Mouse (Mus musculus) liver, embryonic 16.5 days (tissue): Measurements from ENCODE around the gene Zkscan16. TPM values are rescaled to one million over a fixed set of nuclear protein-coding genes. Genes with fewer than 3 reads are reported as not detected.

Experiments
- ATAC-seq: fragments of 200-750 bp; cut with Nextera tagmentation; 2 replicates; pipeline ENCODE4 v1.8.0; 2017; ENCODE audit warnings: low read depth, mild to moderate bottlenecking, moderate number of reproducible peaks, moderate library complexity
- H3K27ac ChIP-seq: fragments of 300-500 bp; sonication (generic); 2 replicates; pipeline ENCODE4 v1.5.1; 2014; ENCODE audit warnings: mild to moderate bottlenecking, low read length
- H3K27me3 ChIP-seq: fragments of 300-500 bp; sonication (generic); 2 replicates; pipeline ENCODE4 v1.6.1; 2014; ENCODE audit warnings: low read depth, low read length, mixed read lengths; ENCODE audit not compliant: control insufficient read depth, insufficient read depth
- H3K36me3 ChIP-seq: fragments of 300-500 bp; sonication (generic); 2 replicates; pipeline ENCODE4 v1.6.1; 2014; ENCODE audit warnings: mild to moderate bottlenecking; ENCODE audit not compliant: control insufficient read depth, insufficient read depth
- H3K4me1 ChIP-seq: fragments of 300-500 bp; sonication (generic); 2 replicates; pipeline ENCODE4 v1.6.1; 2014; ENCODE audit warnings: low read depth, low read length, mixed read lengths; ENCODE audit not compliant: control insufficient read depth
- H3K4me2 ChIP-seq: fragments of 300-500 bp; sonication (generic); 2 replicates; pipeline ENCODE4 v1.6.1; 2014; ENCODE audit warnings: low read depth, low read length, mixed read lengths
- H3K4me3 ChIP-seq: fragments of 300-500 bp; sonication (generic); 2 replicates; pipeline ENCODE4 v1.5.1; 2014; ENCODE audit warnings: low read depth, mild to moderate bottlenecking, low read length
- H3K9ac ChIP-seq: fragments of 300-500 bp; sonication (generic); 2 replicates; pipeline ENCODE4 v1.6.1; 2014; ENCODE audit warnings: low read depth, low read length
- H3K9me3 ChIP-seq: fragments of 300-500 bp; sonication (generic); replicated peaks from 2 replicates; pipeline ENCODE4 v1.6.1; 2016; ENCODE audit warnings: low read length; ENCODE audit not compliant: control insufficient read depth
- WGBS: fragments of 180-500 bp; shearing (Covaris S2); extraction: QIAGEN DNeasy Blood & Tissue Kit; methylation state at CpG from one replicate; pipeline ENCODE4 v1.1.7; 2014; ENCODE audit not compliant: insufficient replicate concordance; 5-methylcytosine and 5-hydroxymethylcytosine counted together
- polyA plus RNA-seq: library from polyadenylated mRNA; unstranded; fragments of >200 nt; fragmentation: Nextera tagmentation; extraction: Ambion mirVana; gene quantifications from 2 replicates; pipeline ENCODE4 v1.2.1, GENCODE M21; 2015

The Zkscan16 gene
- 0.04 and 0.05 TPM in 2 replicates for polyA plus RNA-seq

GRCm38 (mm10) chr4:58943420-58944205 lies at the start of gene Zkscan16:
Gene Zkscan16, plus strand, starts transcription at chr4:58943628.
- H3K9ac ChIP-seq, result peak within 1 kb of the TSS; percentile 27; the same call in 1 of the 2 replicates
- 2% methylated on average over 50 of the region's 50 CpGs for WGBS
- ATAC-seq, result peak; percentile 21; the same call in 1 of the 2 replicates

GRCm38 (mm10) chr4:58894399-58894798 lies 49.0 kb upstream of the Zkscan16 start:
- no peak overlapping the region for H3K4me2 ChIP-seq
- H3K27ac ChIP-seq, result no peak overlapping the region
- no peaks in the 10 kb centered on the region for H3K9me3 ChIP-seq
- 45% methylated on average over 7 of the region's 7 CpGs for WGBS
- no peaks in the 10 kb centered on the region for H3K27me3 ChIP-seq
- peak; percentile 51; the same call in 1 of the 2 replicates for ATAC-seq
- H3K36me3 ChIP-seq, result no peaks in the 10 kb centered on the region
- peaks cover 18% of the 10 kb centered on the region for H3K4me1 ChIP-seq
- H3K4me3 ChIP-seq, result no peak overlapping the region
- H3K9ac ChIP-seq, result no peak overlapping the region

More at GRCm38 (mm10) chr4:58943420-58944205, at the start of gene Zkscan16:
- peaks cover 21% of the 10 kb centered on the region for H3K27me3 ChIP-seq
- peaks cover 2% of the 10 kb centered on the region; the same call in 1 of the 2 replicates for H3K4me1 ChIP-seq
- no peaks in the 10 kb centered on the region for H3K36me3 ChIP-seq
- peak within 1 kb of the TSS; percentile 82 for H3K4me2 ChIP-seq
- H3K4me3 ChIP-seq, result peak within 1 kb of the TSS; percentile 67
- H3K27ac ChIP-seq, result no peak within 1 kb of the TSS
- no peaks in the 10 kb centered on the region for H3K9me3 ChIP-seq

- H3K9me3 ChIP-seq, result no peaks in the 10 kb centered on the region
- H3K27me3 ChIP-seq, result no peaks in the 10 kb centered on the region
- peaks cover 5% of the 10 kb centered on the region for H3K4me1 ChIP-seq
- no peaks in the 10 kb centered on the region for H3K36me3 ChIP-seq
- no peak overlapping the region for H3K9ac ChIP-seq
- no peak overlapping the region for H3K4me3 ChIP-seq
- H3K27ac ChIP-seq, result no peak overlapping the region
- ATAC-seq, result no peak
- H3K4me2 ChIP-seq, result no peak overlapping the region
- WGBS, result 69% methylated on average over 4 of the region's 4 CpGs
Measured at GRCm38 (mm10) chr4:58897436-58897835, 46.0 kb upstream of the Zkscan16 start.

GRCm38 (mm10) chr4:58898318-58898717 lies 45.1 kb upstream of the Zkscan16 start:
- no peak overlapping the region for H3K27ac ChIP-seq
- no peak overlapping the region for H3K9ac ChIP-seq
- no peaks in the 10 kb centered on the region for H3K9me3 ChIP-seq
- no peak overlapping the region for H3K4me3 ChIP-seq
- no peak for ATAC-seq
- H3K27me3 ChIP-seq, result no peaks in the 10 kb centered on the region
- peaks cover 5% of the 10 kb centered on the region for H3K4me1 ChIP-seq
- H3K36me3 ChIP-seq, result no peaks in the 10 kb centered on the region
- H3K4me2 ChIP-seq, result no peak overlapping the region

- WGBS, result 15% methylated on average over 1 of the region's 1 CpGs
- Histone ChIP-seq H3K4me1 (peaks cover 10% of the 10 kb centered on the region), H3K36me3 (no peaks in the 10 kb centered on the region), H3K9ac (no peak overlapping the region), H3K27me3 (no peaks in the 10 kb centered on the region), H3K9me3 (no peaks in the 10 kb centered on the region), H3K4me3 (no peak overlapping the region), H3K27ac (no peak overlapping the region), H3K4me2 (no peak overlapping the region)
- no peak for ATAC-seq
Measured at GRCm38 (mm10) chr4:58907453-58907852, 36.0 kb upstream of the Zkscan16 start.

GRCm38 (mm10) chr4:58910175-58911068 lies 33.0 kb upstream of the Zkscan16 start:
- Histone ChIP-seq H3K27ac (no peak overlapping the region), H3K9ac (peak overlapping the region; percentile 95), H3K4me1 (peaks cover 21% of the 10 kb centered on the region), H3K9me3 (no peaks in the 10 kb centered on the region), H3K27me3 (no peaks in the 10 kb centered on the region), H3K4me3 (peak overlapping the region; percentile 96), H3K4me2 (peak overlapping the region; percentile 87), H3K36me3 (no peaks in the 10 kb centered on the region)
- 33% methylated on average over 16 of the region's 16 CpGs for WGBS
- ATAC-seq, result no peak

GRCm38 (mm10) chr4:58911069-58911830 lies 32.2 kb upstream of the Zkscan16 start:
- H3K27ac ChIP-seq, result peak overlapping the region; percentile 90
- under 1% methylated on average over 53 of the region's 56 CpGs for WGBS
- peak; percentile 52 for ATAC-seq
- no peaks in the 10 kb centered on the region for H3K36me3 ChIP-seq
- H3K27me3 ChIP-seq, result no peaks in the 10 kb centered on the region
- H3K9me3 ChIP-seq, result no peaks in the 10 kb centered on the region
- H3K4me3 ChIP-seq, result peak overlapping the region; percentile 96
- H3K4me2 ChIP-seq, result peak overlapping the region; percentile 87
- H3K4me1 ChIP-seq, result peaks cover 21% of the 10 kb centered on the region
- peak overlapping the region; percentile 95 for H3K9ac ChIP-seq

- H3K9ac ChIP-seq, result peak overlapping the region; percentile 95
- peak; percentile 59 for ATAC-seq
- H3K4me1 ChIP-seq, result peaks cover 21% of the 10 kb centered on the region
- H3K27me3 ChIP-seq, result no peaks in the 10 kb centered on the region
- H3K27ac ChIP-seq, result peak overlapping the region; percentile 90
- no peaks in the 10 kb centered on the region for H3K9me3 ChIP-seq
- WGBS, result under 1% methylated on average over 101 of the region's 126 CpGs
- peak overlapping the region; percentile 87 for H3K4me2 ChIP-seq
- H3K36me3 ChIP-seq, result no peaks in the 10 kb centered on the region
- peak overlapping the region; percentile 96 for H3K4me3 ChIP-seq
Measured at GRCm38 (mm10) chr4:58911831-58912628, 31.4 kb upstream of the Zkscan16 start.
